Mouse (Mus musculus): ENCODE measurements around the gene Nrm. TPM values are rescaled to one million over a fixed set of nuclear protein-coding genes. Genes with fewer than 3 reads are reported as not detected.

Nrm gene
- polyA plus RNA-seq, 1 experiment from 2014 or later = 20.3 TPM

DNA sequence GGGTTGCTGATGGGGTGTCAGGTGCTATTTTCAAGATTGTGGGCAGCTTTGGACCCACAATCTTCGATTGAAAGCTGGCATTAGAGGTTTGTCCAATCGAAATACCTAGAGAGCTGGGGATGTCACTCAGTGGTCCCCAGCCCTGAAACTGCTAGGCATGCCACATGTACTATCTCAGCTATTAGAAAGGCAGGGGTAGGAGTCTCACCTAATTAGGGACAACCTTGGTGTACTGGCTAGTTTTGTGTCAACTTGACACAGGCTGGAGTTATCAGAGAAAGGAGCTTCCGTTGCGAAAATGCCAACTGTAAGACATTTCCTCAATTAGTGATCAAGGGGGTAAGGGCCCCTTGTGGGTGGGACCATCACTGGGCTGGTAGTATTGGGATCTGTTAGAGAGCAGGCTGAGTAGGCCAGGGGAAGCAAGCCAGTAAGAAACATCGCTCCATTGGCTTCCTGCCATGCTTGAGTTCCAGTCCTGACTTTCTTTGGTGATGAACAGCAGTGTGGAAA is 27.8 kb upstream of the Nrm start:
- 30% methylated on average over 5 of the region's 5 CpGs for WGBS
- Histone ChIP-seq H3K9ac (0 out of 2 replicates have a peak overlapping the region, but pooled peaks have one; percentile 33), H3K4me3 (replicated peaks; ENCODE audit: low read length) (0 out of 2 replicates have a peak overlapping the region, but pooled peaks have one; percentile 84), H3K4me2 (replicated peaks) (0 out of 2 replicates have a peak overlapping the region, but pooled peaks have one; percentile 83), H3K27ac (no peak overlapping the region), H3K4me1 (replicated peaks; ENCODE audit: control insufficient read depth, insufficient read depth, low read length) (peaks cover 31% of the 10 kb centered on the region), H3K9me3 (ENCODE audit: control insufficient read depth, low read length) (no peaks in the 10 kb centered on the region), H3K36me3 (replicated peaks; ENCODE audit: control insufficient read depth, insufficient read depth) (peaks cover 73% of the 10 kb centered on the region), H3K27me3 (ENCODE audit: control insufficient read depth, insufficient read depth, low read length) (no peaks in the 10 kb centered on the region)
- DNase-seq (ENCODE audit: low spot score) (no peak), ATAC-seq (ENCODE audit: low FRiP score) (no peak)

GRCm38 (mm10) chr17:35833894-35834293 is 27.2 kb upstream of the Nrm start:
- Histone ChIP-seq H3K27ac (no peak overlapping the region; the same call in 1 of the 2 replicates), H3K9ac (peak overlapping the region; percentile 33; the same call in 1 of the 2 replicates), H3K4me2 (replicated peaks) (peak overlapping the region; percentile 83), H3K36me3 (replicated peaks; ENCODE audit: control insufficient read depth, insufficient read depth) (peaks cover 67% of the 10 kb centered on the region), H3K9me3 (ENCODE audit: control insufficient read depth, low read length) (no peaks in the 10 kb centered on the region), H3K4me3 (replicated peaks; ENCODE audit: low read length) (peak overlapping the region; percentile 84; the same call in 1 of the 2 replicates), H3K4me1 (replicated peaks; ENCODE audit: control insufficient read depth, insufficient read depth, low read length) (peaks cover 31% of the 10 kb centered on the region), H3K27me3 (ENCODE audit: control insufficient read depth, insufficient read depth, low read length) (no peaks in the 10 kb centered on the region)
- DNase-seq (ENCODE audit: low spot score) = no peak
- 48% methylated on average over 5 of the region's 5 CpGs for WGBS
- no peak for ATAC-seq (ENCODE audit: low FRiP score)

- 72% methylated on average over 26 of the region's 26 CpGs for WGBS
- ATAC-seq (ENCODE audit: low FRiP score) (no peak), DNase-seq (ENCODE audit: low spot score) (no peak)
- Histone ChIP-seq H3K36me3 (replicated peaks; ENCODE audit: control insufficient read depth, insufficient read depth) (peaks cover 65% of the 10 kb centered on the region), H3K27me3 (ENCODE audit: control insufficient read depth, insufficient read depth, low read length) (no peaks in the 10 kb centered on the region), H3K27ac (no peak overlapping the region), H3K4me2 (replicated peaks) (peak overlapping the region; percentile 83), H3K9ac (peak overlapping the region; percentile 99), H3K4me3 (replicated peaks; ENCODE audit: low read length) (peak overlapping the region; percentile 84), H3K4me1 (replicated peaks; ENCODE audit: control insufficient read depth, insufficient read depth, low read length) (peaks cover 39% of the 10 kb centered on the region), H3K9me3 (ENCODE audit: control insufficient read depth, low read length) (no peaks in the 10 kb centered on the region)
Observed at GRCm38 (mm10) chr17:35834696-35835422, 26.3 kb upstream of the Nrm start.

DNA sequence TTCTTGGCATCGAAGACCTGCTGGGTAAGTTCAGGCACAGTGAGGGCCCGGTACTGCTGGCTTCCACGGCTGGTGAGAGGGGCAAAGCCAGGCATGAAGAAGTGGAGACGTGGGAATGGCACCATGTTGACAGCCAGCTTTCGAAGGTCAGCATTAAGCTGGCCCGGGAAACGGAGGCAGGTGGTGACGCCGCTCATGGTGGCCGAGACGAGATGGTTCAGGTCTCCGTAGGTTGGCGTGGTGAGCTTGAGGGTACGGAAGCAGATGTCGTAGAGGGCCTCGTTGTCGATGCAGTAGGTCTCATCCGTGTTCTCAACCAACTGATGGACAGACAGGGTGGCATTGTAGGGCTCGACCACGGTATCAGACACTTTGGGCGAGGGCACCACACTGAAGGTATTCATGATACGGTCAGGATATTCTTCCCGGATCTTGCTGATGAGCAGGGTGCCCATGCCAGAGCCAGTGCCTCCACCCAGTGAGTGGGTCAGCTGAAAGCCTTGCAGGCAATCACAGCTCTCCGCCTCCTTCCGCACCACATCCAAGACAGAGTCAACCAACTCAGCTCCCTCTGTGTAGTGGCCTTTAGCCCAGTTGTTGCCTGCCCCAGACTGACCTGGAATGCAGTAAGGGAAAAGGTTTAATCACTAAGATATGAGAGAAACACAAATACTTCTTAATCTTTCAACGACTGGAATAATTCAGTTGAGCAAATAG is 25.5 kb upstream of the Nrm start:
- no peak for DNase-seq (ENCODE audit: low spot score)
- H3K9ac ChIP-seq = peak overlapping the region; percentile 99
- 74% methylated on average over 26 of the region's 26 CpGs for WGBS
- peaks cover 61% of the 10 kb centered on the region for H3K36me3 ChIP-seq (replicated peaks; ENCODE audit: control insufficient read depth, insufficient read depth)
- H3K9me3 ChIP-seq (ENCODE audit: control insufficient read depth, low read length) = no peaks in the 10 kb centered on the region
- H3K27me3 ChIP-seq (ENCODE audit: control insufficient read depth, insufficient read depth, low read length) = no peaks in the 10 kb centered on the region
- no peak overlapping the region for H3K27ac ChIP-seq
- ATAC-seq (ENCODE audit: low FRiP score) = no peak
- H3K4me1 ChIP-seq (replicated peaks; ENCODE audit: control insufficient read depth, insufficient read depth, low read length) = peaks cover 42% of the 10 kb centered on the region
- H3K4me3 ChIP-seq (replicated peaks; ENCODE audit: low read length) = peak overlapping the region; percentile 84
- H3K4me2 ChIP-seq (replicated peaks) = peak overlapping the region; percentile 83

DNA sequence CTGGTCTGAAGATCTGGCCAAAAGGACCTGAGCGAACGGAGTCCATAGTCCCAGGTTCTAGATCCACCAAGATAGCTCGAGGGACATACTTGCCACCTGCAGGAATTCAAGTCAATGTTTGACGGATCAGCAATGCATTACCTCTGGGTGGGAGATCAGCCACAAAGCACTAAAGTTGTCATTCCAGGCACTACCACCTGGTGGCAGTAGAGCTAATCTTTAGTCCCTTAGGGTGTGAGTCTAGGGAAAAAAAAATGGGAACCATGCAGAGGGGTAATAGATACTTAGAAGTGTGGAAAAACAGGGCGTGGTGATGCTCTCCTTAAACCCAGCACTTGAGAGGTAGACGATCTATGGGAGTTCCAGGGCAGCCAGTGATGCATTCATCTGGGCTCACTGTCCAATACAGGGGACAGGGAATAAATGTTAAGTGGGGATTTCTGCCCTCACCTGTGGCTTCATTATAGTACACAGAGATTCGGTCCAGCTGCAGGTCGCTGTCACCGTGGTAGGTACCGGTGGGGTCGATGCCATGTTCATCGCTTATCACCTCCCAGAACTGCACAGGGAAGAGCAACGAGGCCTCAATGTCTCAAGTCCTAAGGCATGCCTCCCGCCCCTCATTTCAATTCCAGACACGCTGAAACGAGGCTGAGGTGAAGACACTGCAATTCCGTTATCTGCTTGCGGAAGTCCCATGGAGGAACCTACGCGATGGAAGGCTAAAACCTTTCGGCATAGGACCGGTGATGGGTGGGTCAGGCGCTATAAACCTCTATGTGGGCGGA is 24.7 kb upstream of the Nrm start:
- peak overlapping the region; percentile 84 for H3K4me3 ChIP-seq (replicated peaks; ENCODE audit: low read length)
- peaks cover 42% of the 10 kb centered on the region for H3K4me1 ChIP-seq (replicated peaks; ENCODE audit: control insufficient read depth, insufficient read depth, low read length)
- WGBS = 8% methylated on average over 24 of the region's 24 CpGs
- DNase-seq (ENCODE audit: low spot score) (peak; percentile 94), ATAC-seq (ENCODE audit: low FRiP score) (no peak)
- H3K4me2 ChIP-seq (replicated peaks) = peak overlapping the region; percentile 83
- H3K9me3 ChIP-seq (ENCODE audit: control insufficient read depth, low read length) = no peaks in the 10 kb centered on the region
- H3K27me3 ChIP-seq (ENCODE audit: control insufficient read depth, insufficient read depth, low read length) = no peaks in the 10 kb centered on the region
- H3K27ac ChIP-seq = peak overlapping the region; percentile 99
- H3K36me3 ChIP-seq (replicated peaks; ENCODE audit: control insufficient read depth, insufficient read depth) = peaks cover 53% of the 10 kb centered on the region
- peak overlapping the region; percentile 99 for H3K9ac ChIP-seq

DNA sequence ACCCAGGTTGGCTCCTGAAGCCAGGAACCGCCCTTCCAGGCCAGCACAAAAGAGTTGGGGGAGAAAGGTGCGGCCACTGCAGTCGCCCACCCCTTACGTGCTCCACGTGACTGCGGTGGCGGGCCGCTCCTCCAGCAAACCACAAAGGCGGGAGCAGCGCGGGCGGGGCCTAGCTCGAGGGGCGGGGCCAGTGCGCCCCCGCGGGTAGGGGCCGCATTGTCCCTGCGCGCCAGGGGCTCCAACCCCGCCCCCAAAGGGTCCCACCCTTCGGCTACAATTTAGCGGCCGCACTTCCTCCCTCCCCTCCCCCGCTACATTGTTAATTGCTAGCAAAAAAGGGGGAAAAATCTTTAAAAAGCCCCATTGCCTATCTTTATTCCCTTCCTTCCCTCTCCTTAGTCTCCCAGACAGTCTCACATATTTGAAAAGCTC is 24.1 kb upstream of the Nrm start:
- Histone ChIP-seq H3K4me1 (replicated peaks; ENCODE audit: control insufficient read depth, insufficient read depth, low read length) (peaks cover 46% of the 10 kb centered on the region), H3K4me3 (replicated peaks; ENCODE audit: low read length) (peak overlapping the region; percentile 84), H3K27me3 (ENCODE audit: control insufficient read depth, insufficient read depth, low read length) (no peaks in the 10 kb centered on the region), H3K4me2 (replicated peaks) (peak overlapping the region; percentile 83), H3K36me3 (replicated peaks; ENCODE audit: control insufficient read depth, insufficient read depth) (peaks cover 46% of the 10 kb centered on the region), H3K9ac (peak overlapping the region; percentile 99), H3K9me3 (ENCODE audit: control insufficient read depth, low read length) (no peaks in the 10 kb centered on the region), H3K27ac (peak overlapping the region; percentile 99)
- DNase-seq (ENCODE audit: low spot score) (peak; percentile 89), ATAC-seq (ENCODE audit: low FRiP score) (peak; percentile 35)
- under 1% methylated on average over 25 of the region's 25 CpGs for WGBS

DNA sequence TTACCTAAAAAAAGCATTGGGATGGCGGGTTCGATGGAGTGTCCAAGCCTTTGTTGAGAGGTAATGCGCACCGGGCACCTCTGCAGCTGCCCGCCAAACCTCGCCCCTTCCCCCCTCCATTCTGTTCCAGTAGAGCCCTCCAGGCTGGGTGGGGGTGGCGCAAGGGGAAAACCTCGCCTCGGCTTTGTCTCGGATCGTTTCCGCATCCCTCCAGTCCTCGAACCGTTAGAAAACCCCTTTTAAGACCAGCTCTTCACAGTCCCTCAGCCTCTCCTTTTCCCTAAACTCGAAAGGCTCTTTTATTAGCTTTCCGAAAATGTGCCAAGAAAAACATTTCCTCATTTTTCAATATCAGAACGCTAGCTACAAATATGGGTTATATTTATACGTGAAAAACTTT is 23.6 kb upstream of the Nrm start:
- Histone ChIP-seq H3K27me3 (ENCODE audit: control insufficient read depth, insufficient read depth, low read length) (no peaks in the 10 kb centered on the region), H3K4me3 (replicated peaks; ENCODE audit: low read length) (peak overlapping the region; percentile 84), H3K36me3 (replicated peaks; ENCODE audit: control insufficient read depth, insufficient read depth) (peaks cover 42% of the 10 kb centered on the region), H3K4me1 (replicated peaks; ENCODE audit: control insufficient read depth, insufficient read depth, low read length) (peaks cover 50% of the 10 kb centered on the region), H3K4me2 (replicated peaks) (peak overlapping the region; percentile 83), H3K9ac (peak overlapping the region; percentile 99), H3K27ac (peak overlapping the region; percentile 99), H3K9me3 (ENCODE audit: control insufficient read depth, low read length) (no peaks in the 10 kb centered on the region)
- DNase-seq (ENCODE audit: low spot score) (no peak), ATAC-seq (ENCODE audit: low FRiP score) (no peak)
- 0% methylated on average over 18 of the region's 18 CpGs for WGBS

DNA sequence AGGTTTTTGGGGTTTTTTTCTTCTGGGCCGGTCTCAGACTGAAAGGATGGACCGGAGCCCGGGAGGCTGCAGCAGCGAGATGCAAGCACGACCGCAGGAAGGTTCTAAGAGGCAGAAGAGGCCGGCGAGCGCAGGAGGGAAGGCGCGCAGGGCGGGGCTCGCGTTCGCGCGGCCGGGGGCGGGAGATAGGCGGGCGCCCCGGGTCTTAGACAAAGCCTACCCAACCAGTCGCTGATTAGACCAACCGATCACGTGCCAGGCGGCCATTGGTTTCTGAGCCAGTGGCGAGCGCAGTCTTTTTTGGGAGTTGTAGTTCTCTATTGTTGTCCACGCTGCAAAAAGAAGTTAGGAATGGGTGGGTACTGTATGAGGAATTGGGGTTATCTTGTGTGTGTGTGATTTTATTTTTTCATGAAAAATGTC is 23.0 kb upstream of the Nrm start, which contains the start of gene Tubb5:
Gene Tubb5 (minus strand): TSS at position 185 of the 423 bp plus-strand sequence.
- Histone ChIP-seq H3K4me2 (replicated peaks) (peak within 1 kb of the TSS; percentile 83), H3K9ac (peak within 1 kb of the TSS; percentile 99), H3K27me3 (ENCODE audit: control insufficient read depth, insufficient read depth, low read length) (no peaks in the 10 kb centered on the region), H3K36me3 (replicated peaks; ENCODE audit: control insufficient read depth, insufficient read depth) (peaks cover 36% of the 10 kb centered on the region), H3K4me3 (replicated peaks; ENCODE audit: low read length) (peak within 1 kb of the TSS; percentile 84), H3K27ac (peak within 1 kb of the TSS; percentile 99), H3K9me3 (ENCODE audit: control insufficient read depth, low read length) (no peaks in the 10 kb centered on the region), H3K4me1 (replicated peaks; ENCODE audit: control insufficient read depth, insufficient read depth, low read length) (peaks cover 47% of the 10 kb centered on the region)
- ATAC-seq (ENCODE audit: low FRiP score) = peak; percentile 83
- WGBS = under 1% methylated on average over 29 of the region's 29 CpGs
- peak; percentile 94 for DNase-seq (ENCODE audit: low spot score)

Data from hindbrain, embryonic 14.5 days (tissue).